Mouse (Mus musculus): Measurements from ENCODE around the gene Nup50. TPM values are rescaled to one million over a fixed set of nuclear protein-coding genes. Genes with fewer than 3 reads are reported as not detected.
A peak's percentile ranks its signal among the peaks of the same experiment; 100 is the strongest.

The Nup50 gene
- polyA plus RNA-seq, 1 experiment from 2014 or later, result 38.6 TPM

DNA sequence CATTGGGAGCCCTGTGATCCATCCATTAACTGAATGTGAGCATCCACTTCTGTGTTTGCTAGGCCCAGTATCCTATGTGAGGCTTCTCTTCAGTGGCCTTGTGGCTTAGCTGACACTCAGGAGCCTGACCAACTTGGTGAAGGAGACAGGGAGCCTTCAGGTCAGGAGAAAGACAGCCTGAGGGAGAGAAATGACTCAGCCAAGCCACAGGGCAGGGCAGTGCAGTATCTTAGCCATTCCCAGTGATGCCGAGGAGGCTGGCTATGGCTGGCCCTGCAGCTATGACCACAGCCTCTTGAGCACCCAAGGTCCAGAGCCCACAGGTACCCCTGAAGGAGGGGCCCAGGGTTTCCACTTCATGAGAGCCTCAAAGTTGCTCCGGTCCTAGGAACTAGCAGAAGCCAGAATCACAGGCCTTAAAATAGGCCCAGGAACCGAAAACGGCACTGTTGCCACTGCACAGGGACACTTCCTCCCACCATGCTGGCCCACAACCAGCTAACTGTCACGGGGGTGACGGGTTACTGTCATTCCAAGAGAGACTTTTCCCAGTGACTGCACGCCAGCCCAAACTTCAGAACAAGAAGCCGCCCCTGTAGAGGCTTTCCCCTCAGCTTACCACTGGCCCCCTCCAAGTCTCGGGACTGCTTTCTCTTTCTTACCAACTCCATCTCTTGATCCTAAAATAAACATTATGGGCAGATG, 58.5 kb downstream of the Nup50 start:
- no peaks in the 10 kb centered on the region for H3K27me3 ChIP-seq (replicated peaks; ENCODE audit: control insufficient read depth, insufficient read depth, low read length)
- H3K4me1 ChIP-seq (replicated peaks; ENCODE audit: control insufficient read depth, insufficient read depth, low read length), result peaks cover 3% of the 10 kb centered on the region
- H3K4me3 ChIP-seq (ENCODE audit: low read depth, low read length), result no peak overlapping the region
- no peak for DNase-seq (ENCODE audit: low spot score)
- H3K9me3 ChIP-seq (ENCODE audit: control insufficient read depth, low read length), result no peaks in the 10 kb centered on the region
- H3K4me2 ChIP-seq (ENCODE audit: low read length), result no peak overlapping the region
- no peak for ATAC-seq (replicated peaks; ENCODE audit: low FRiP score, low TSS enrichment, low read depth)
- H3K27ac ChIP-seq (ENCODE audit: low read depth), result no peak overlapping the region
- WGBS, result 79% methylated on average over 9 of the region's 9 CpGs
- H3K9ac ChIP-seq (ENCODE audit: low read length), result no peak overlapping the region
- H3K36me3 ChIP-seq (ENCODE audit: control insufficient read depth, insufficient read depth, low read length), result no peaks in the 10 kb centered on the region

DNA sequence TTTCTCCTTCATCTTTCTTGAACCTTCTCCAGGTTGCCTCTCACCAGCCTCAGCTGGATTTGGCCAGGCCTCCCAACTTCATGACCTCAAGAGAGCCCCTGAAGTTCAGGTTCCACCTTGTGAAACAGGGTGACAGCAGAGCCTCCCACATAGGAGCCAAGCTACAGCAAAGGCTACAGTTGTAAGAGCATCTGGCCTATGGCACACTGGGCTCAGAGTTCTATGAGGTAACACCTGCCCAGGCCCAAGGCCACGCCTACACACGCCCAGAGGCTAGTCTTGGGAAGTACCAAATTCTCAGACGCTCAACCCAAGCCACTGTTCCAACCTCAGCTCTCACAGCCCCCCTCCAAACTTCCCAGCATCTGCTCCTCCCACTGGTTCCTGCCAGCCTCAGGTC, 59.7 kb downstream of the Nup50 start:
- H3K27ac ChIP-seq (ENCODE audit: low read depth), result no peak overlapping the region
- H3K4me1 ChIP-seq (replicated peaks; ENCODE audit: control insufficient read depth, insufficient read depth, low read length), result peaks cover 6% of the 10 kb centered on the region
- H3K4me2 ChIP-seq (ENCODE audit: low read length), result no peak overlapping the region
- H3K4me3 ChIP-seq (ENCODE audit: low read depth, low read length), result no peak overlapping the region
- WGBS, result 88% methylated on average over 3 of the region's 3 CpGs
- DNase-seq (ENCODE audit: low spot score), result no peak
- H3K9ac ChIP-seq (ENCODE audit: low read length), result no peak overlapping the region
- H3K27me3 ChIP-seq (replicated peaks; ENCODE audit: control insufficient read depth, insufficient read depth, low read length), result no peaks in the 10 kb centered on the region
- no peak for ATAC-seq (replicated peaks; ENCODE audit: low FRiP score, low TSS enrichment, low read depth)
- no peaks in the 10 kb centered on the region for H3K36me3 ChIP-seq (ENCODE audit: control insufficient read depth, insufficient read depth, low read length)
- no peaks in the 10 kb centered on the region for H3K9me3 ChIP-seq (ENCODE audit: control insufficient read depth, low read length)

DNA sequence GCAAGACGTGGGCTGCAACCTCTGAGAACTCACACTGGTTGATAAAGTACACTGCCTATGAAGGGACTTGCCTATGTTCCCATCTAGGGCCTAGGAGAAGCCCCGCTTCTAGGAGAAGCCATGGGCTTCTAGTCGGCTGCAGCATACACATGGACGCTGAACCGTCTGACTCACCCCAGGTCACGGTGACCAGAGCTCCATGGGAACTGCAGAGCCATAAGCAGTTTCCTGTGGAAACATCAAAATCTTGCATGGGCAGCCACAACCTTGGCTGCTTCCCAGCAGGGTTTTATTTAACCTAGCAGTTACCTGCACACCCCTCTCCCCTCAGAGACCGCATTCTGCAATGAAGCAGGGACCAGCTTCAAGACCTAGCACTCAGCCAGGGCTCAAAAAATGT, 60.5 kb downstream of the Nup50 start:
- no peaks in the 10 kb centered on the region for H3K27me3 ChIP-seq (replicated peaks; ENCODE audit: control insufficient read depth, insufficient read depth, low read length)
- H3K27ac ChIP-seq (ENCODE audit: low read depth), result no peak overlapping the region
- WGBS, result 84% methylated on average over 7 of the region's 7 CpGs
- H3K4me1 ChIP-seq (replicated peaks; ENCODE audit: control insufficient read depth, insufficient read depth, low read length), result peaks cover 12% of the 10 kb centered on the region
- no peaks in the 10 kb centered on the region for H3K36me3 ChIP-seq (ENCODE audit: control insufficient read depth, insufficient read depth, low read length)
- DNase-seq (ENCODE audit: low spot score) (no peak), ATAC-seq (replicated peaks; ENCODE audit: low FRiP score, low TSS enrichment, low read depth) (no peak)
- no peak overlapping the region for H3K4me2 ChIP-seq (ENCODE audit: low read length)
- no peak overlapping the region for H3K4me3 ChIP-seq (ENCODE audit: low read depth, low read length)
- no peaks in the 10 kb centered on the region for H3K9me3 ChIP-seq (ENCODE audit: control insufficient read depth, low read length)
- H3K9ac ChIP-seq (ENCODE audit: low read length), result no peak overlapping the region

DNA sequence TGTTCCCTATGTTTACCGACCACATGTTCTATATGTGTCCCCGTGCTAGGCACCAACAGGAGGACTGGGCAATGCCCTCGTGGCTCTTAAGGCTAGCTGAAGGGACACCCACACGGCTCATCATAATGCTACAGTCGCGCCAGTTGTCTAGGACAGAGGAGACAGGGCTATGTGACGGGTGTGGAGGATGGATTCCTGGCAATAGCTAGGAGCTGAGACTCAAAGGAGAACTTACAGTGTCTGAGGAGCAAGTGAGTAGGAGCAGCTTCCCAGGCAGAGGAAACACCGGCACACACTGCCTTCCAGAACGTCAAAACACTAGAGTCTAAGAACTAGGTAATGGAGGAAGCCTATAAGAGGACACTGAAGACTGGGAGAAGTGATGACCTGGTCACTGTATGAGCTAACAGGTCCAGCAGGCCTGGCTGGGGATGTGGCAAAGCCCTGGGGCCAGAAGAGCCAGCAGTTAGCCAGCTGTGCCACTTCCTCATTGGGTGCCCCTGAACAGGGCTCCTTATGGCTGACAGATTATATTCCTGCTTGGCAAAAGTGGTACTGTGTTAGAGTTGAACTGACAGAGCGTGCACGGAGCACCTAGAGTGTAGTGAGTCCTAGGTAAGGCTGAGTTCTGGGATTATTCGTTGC, 62.4 kb downstream of the Nup50 start:
- 88% methylated on average over 12 of the region's 12 CpGs for WGBS
- H3K4me3 ChIP-seq (ENCODE audit: low read depth, low read length), result no peak overlapping the region
- peaks cover 13% of the 10 kb centered on the region for H3K4me1 ChIP-seq (replicated peaks; ENCODE audit: control insufficient read depth, insufficient read depth, low read length)
- no peak overlapping the region for H3K4me2 ChIP-seq (ENCODE audit: low read length)
- H3K9ac ChIP-seq (ENCODE audit: low read length), result no peak overlapping the region
- ATAC-seq (replicated peaks; ENCODE audit: low FRiP score, low TSS enrichment, low read depth), result no peak
- 0 out of 2 replicates have a peak, but pooled peaks cover 6% of the 10 kb centered on the region for H3K27me3 ChIP-seq (replicated peaks; ENCODE audit: control insufficient read depth, insufficient read depth, low read length)
- DNase-seq (ENCODE audit: low spot score), result no peak
- H3K27ac ChIP-seq (ENCODE audit: low read depth), result no peak overlapping the region
- H3K9me3 ChIP-seq (ENCODE audit: control insufficient read depth, low read length), result no peaks in the 10 kb centered on the region
- H3K36me3 ChIP-seq (ENCODE audit: control insufficient read depth, insufficient read depth, low read length), result no peaks in the 10 kb centered on the region

DNA sequence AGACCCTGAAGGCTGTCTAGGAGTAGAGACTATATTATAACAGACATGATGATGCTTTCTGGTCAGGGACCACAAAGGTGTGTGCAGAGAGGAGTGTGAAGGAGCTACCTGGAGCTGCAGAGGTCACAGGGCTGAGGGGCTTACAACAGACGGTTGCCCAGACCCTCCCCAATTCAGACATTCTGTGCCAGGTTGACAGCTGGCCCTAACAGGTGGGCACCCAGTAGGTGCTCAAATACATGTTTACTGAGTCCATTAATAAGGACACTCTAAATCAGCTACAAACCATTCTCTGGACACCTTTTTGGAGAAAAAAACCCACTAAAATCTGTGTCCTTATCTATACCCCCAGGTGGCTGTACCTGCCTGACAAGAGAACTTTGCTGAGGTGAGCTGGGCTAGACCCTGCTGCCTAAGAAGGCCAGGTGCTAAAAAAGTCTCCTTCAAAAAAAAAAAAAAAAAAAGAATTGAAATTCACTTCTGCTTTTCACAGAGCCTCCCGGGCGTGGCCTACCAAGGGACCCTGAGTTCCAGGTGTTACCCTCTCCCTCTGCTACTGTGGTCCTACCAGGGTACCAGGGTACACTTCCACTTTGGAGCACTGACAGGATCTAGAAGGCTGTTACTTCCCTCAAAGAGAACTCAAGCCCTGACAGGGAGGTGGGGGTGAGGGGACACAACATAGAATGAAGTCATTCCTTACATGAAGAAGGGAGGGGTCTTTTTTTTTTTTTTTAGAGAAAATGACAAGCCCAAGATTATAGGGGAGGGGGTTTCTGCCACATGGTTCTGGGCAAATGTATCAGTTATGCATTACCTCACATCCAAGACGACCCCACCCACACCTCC, 63.2 kb downstream of the Nup50 start:
- no peaks in the 10 kb centered on the region for H3K9me3 ChIP-seq (ENCODE audit: control insufficient read depth, low read length)
- 72% methylated on average over 4 of the region's 4 CpGs for WGBS
- ATAC-seq (replicated peaks; ENCODE audit: low FRiP score, low TSS enrichment, low read depth), result no peak
- H3K4me1 ChIP-seq (replicated peaks; ENCODE audit: control insufficient read depth, insufficient read depth, low read length), result peaks cover 13% of the 10 kb centered on the region
- DNase-seq (ENCODE audit: low spot score), result no peak
- 0 out of 2 replicates have a peak, but pooled peaks cover 6% of the 10 kb centered on the region for H3K27me3 ChIP-seq (replicated peaks; ENCODE audit: control insufficient read depth, insufficient read depth, low read length)
- peak overlapping the region; percentile 87 for H3K4me2 ChIP-seq (ENCODE audit: low read length)
- H3K27ac ChIP-seq (ENCODE audit: low read depth), result no peak overlapping the region
- H3K4me3 ChIP-seq (ENCODE audit: low read depth, low read length), result peak overlapping the region; percentile 76
- H3K9ac ChIP-seq (ENCODE audit: low read length), result peak overlapping the region; percentile 86
- H3K36me3 ChIP-seq (ENCODE audit: control insufficient read depth, insufficient read depth, low read length), result no peaks in the 10 kb centered on the region

DNA sequence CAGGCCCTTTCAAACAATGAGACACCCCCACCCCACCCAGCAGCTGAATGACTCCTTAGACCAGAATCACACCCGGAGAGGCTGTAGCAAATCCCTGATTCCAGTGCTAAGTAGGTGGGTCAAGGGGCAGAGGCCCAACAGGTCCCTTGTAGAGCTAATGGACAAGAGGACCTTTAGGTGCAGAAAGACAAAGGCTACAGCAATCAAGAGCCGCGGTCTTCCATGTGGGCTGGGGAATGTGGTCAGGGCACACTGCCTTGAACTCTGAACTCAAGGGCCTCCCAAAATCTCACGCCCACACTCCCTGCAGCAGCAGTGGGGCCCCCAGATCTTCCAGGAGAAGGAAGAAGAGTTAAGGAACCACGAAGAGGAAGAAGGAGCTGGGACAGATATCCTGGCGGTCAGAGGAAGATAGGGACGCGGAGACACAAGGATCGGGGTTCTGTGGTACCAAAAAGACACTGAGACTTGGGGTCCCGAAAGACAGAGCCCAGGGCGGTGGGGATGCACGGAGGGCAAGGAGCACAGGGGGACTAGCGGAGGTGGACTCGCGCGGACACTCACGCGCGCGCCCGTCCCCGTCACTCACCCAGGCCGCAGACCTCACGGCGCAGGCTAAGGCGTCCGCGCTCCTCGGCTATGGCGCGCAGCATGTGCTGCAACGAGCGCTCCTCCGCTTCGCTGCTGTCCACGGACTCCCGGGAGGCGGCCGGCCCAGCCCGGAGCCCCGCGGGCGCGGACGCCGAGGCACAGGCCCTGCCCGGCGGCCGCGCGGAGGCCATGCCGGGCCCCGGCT, 64.0 kb downstream of the Nup50 start:
- peaks cover 13% of the 10 kb centered on the region for H3K4me1 ChIP-seq (replicated peaks; ENCODE audit: control insufficient read depth, insufficient read depth, low read length)
- peak overlapping the region; percentile 86 for H3K9ac ChIP-seq (ENCODE audit: low read length)
- H3K4me3 ChIP-seq (ENCODE audit: low read depth, low read length), result peak overlapping the region; percentile 76
- H3K9me3 ChIP-seq (ENCODE audit: control insufficient read depth, low read length), result no peaks in the 10 kb centered on the region
- ATAC-seq (replicated peaks; ENCODE audit: low FRiP score, low TSS enrichment, low read depth) (peak; percentile 55), DNase-seq (ENCODE audit: low spot score) (peak; percentile 80)
- 0 out of 2 replicates have a peak, but pooled peaks cover 6% of the 10 kb centered on the region for H3K27me3 ChIP-seq (replicated peaks; ENCODE audit: control insufficient read depth, insufficient read depth, low read length)
- H3K4me2 ChIP-seq (ENCODE audit: low read length), result peak overlapping the region; percentile 87
- no peaks in the 10 kb centered on the region for H3K36me3 ChIP-seq (ENCODE audit: control insufficient read depth, insufficient read depth, low read length)
- WGBS, result under 1% methylated on average over 48 of the region's 53 CpGs
- peak overlapping the region; percentile 57; the same call in 1 of the 2 replicates for H3K27ac ChIP-seq (ENCODE audit: low read depth)

DNA sequence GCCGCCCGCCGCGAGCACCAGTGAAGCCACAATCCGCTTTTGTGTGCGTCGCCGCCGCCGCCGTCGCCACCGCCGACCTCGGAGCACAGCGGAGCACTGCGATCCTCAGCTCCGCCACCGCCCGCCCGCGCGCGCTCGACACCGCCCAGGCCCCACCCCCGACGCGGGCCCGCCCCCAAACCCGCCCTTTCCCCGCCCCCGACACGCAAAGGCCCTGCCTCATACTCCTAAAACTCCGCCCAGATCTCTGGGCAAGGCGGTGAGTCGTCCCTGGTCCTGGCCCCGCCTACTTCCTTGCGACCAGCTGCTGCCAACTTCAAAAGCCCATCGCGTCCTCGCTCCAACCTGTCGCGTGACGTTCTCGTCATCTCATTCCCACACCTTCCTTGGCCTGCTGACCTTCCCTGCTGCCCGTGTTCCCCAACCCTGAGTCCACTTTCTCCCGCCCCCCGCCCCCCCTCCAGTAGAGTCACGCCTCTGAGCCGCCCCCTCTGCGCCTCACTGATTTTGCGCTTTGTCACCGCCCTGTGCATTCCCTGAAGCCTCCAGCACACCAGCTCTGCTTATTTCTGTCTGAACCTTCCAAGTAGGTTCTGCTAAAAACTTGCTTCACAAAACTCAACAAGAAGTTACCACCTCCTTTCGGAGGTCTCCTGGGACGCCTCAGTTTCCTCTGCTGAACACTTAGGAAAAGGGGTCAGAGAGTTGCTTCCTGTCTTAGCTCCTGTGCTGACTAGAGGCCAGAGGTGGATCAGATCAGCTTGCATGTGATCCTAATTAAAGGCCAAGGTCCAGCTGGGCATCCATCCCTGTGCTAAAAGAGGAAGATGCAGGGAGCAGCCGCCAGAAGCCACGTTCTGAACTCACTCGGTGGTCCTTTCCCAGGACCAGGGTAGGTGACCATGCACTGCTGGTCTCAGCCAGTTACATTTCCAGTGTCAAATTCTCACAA, 64.9 kb downstream of the Nup50 start, which contains the start of gene 5031439G07Rik:
5031439G07Rik (minus strand) TSS at position 678 of the 952 bp plus-strand sequence.
- Histone ChIP-seq H3K4me1 (replicated peaks; ENCODE audit: control insufficient read depth, insufficient read depth, low read length) (peaks cover 13% of the 10 kb centered on the region), H3K4me3 (ENCODE audit: low read depth, low read length) (peak within 1 kb of the TSS; percentile 76), H3K36me3 (ENCODE audit: control insufficient read depth, insufficient read depth, low read length) (no peaks in the 10 kb centered on the region), H3K27me3 (replicated peaks; ENCODE audit: control insufficient read depth, insufficient read depth, low read length) (0 out of 2 replicates have a peak, but pooled peaks cover 6% of the 10 kb centered on the region), H3K9ac (ENCODE audit: low read length) (peak within 1 kb of the TSS; percentile 86), H3K27ac (ENCODE audit: low read depth) (peak within 1 kb of the TSS; percentile 67), H3K9me3 (ENCODE audit: control insufficient read depth, low read length) (no peaks in the 10 kb centered on the region), H3K4me2 (ENCODE audit: low read length) (peak within 1 kb of the TSS; percentile 87)
- DNase-seq (ENCODE audit: low spot score), result peak; percentile 98
- peak; percentile 91 for ATAC-seq (replicated peaks; ENCODE audit: low FRiP score, low TSS enrichment, low read depth)
- 2% methylated on average over 42 of the region's 59 CpGs for WGBS

Measured in intestine, embryonic 14.5 days (tissue).